Mouse (Mus musculus): ENCODE measurements around the gene Gm19935. TPM values are rescaled to one million over a fixed set of nuclear protein-coding genes. Genes with fewer than 3 reads are reported as not detected.

The Gm19935 gene
- total and polyA plus RNA-seq, 3 experiments = not detected

- H3K4me3 ChIP-seq (replicated peaks in 1 of 3; ENCODE audit: low read depth in 2 of 3, low read length in 2 of 3, poor library complexity in 1 of 3) = no peak overlapping the region
- peaks cover 3% of the 10 kb centered on the region for H3K9me3 ChIP-seq (replicated peaks; ENCODE audit: low read length)
- H3K27ac ChIP-seq (ENCODE audit: insufficient read depth, low read depth) = no peak overlapping the region
- no peaks in the 10 kb centered on the region for H3K27me3 ChIP-seq (replicated peaks)
- peaks cover 23 to 45% of the 10 kb centered on the region in 2 experiments for H3K36me3 ChIP-seq (replicated peaks in 1 of 2; ENCODE audit: control insufficient read depth in 1 of 2, insufficient read depth in 1 of 2, low read length in 1 of 2)
- peaks cover 3% of the 10 kb centered on the region; the same call in 1 of the 2 replicates for H3K79me2 ChIP-seq (replicated peaks; ENCODE audit: control insufficient read depth, extremely low read depth, insufficient read depth, poor library complexity, severe bottlenecking)
- no peak overlapping the region for H3K4me2 ChIP-seq (ENCODE audit: insufficient read depth, low read depth, poor library complexity, severe bottlenecking)
- DNase-seq (ENCODE audit: extremely low read depth) = no peak
- TF ChIP-seq GABPA (IDR thresholded peaks at IDR 0.05; ENCODE audit: insufficient replicate concordance, low read depth, low read length) (no peak), MYC (IDR thresholded peaks at IDR 0.05; ENCODE audit: low read depth, low read length) (no peak), JUND (conservative IDR thresholded peaks at IDR 0.05; ENCODE audit: low read depth, low read length) (no peak), ELF1 (IDR thresholded peaks at IDR 0.05; ENCODE audit: low read depth, low read length) (no peak), SMC3 (IDR thresholded peaks at IDR 0.05; ENCODE audit: low read depth, low read length) (no peak), CHD1 (IDR thresholded peaks at IDR 0.05; ENCODE audit: low read depth, low read length) (no peak), RAD21 (IDR thresholded peaks at IDR 0.05; ENCODE audit: low read depth, low read length) (no peak), USF2 (conservative IDR thresholded peaks at IDR 0.05; ENCODE audit: low read depth, low read length) (no peak), MAFK (IDR thresholded peaks at IDR 0.05; ENCODE audit: insufficient replicate concordance, low read length) (no peak), ZMIZ1 (IDR thresholded peaks at IDR 0.05; ENCODE audit: low read depth, low read length) (no peak), UBTF (IDR thresholded peaks at IDR 0.05; ENCODE audit: low read depth, low read length) (no peak)
- dilution Hi-C loops (cut with MboI; ENCODE audit: extremely low pct_ligation_motif_present, extremely low pct_unique_long_range_greater_than_20kb, low sequenced_read_pairs) (no loop called here), in situ Hi-C loops (cut with MboI; ENCODE audit: low pct_ligation_motif_present, low pct_unique_long_range_greater_than_20kb, low sequenced_read_pairs) (no loop called here)
- no peak overlapping the region for H3K9ac ChIP-seq (ENCODE audit: insufficient read depth, low read depth)
- peaks cover 0 to 15% of the 10 kb centered on the region in 2 experiments; a peak in 2 of 4 replicates for H3K4me1 ChIP-seq (ENCODE audit: control insufficient read depth in 1 of 2, insufficient read depth in 2 of 2)
Measured at GRCm38 (mm10) chr8:90847980-90848379, 30.8 kb upstream of the Gm19935 start.

DNA sequence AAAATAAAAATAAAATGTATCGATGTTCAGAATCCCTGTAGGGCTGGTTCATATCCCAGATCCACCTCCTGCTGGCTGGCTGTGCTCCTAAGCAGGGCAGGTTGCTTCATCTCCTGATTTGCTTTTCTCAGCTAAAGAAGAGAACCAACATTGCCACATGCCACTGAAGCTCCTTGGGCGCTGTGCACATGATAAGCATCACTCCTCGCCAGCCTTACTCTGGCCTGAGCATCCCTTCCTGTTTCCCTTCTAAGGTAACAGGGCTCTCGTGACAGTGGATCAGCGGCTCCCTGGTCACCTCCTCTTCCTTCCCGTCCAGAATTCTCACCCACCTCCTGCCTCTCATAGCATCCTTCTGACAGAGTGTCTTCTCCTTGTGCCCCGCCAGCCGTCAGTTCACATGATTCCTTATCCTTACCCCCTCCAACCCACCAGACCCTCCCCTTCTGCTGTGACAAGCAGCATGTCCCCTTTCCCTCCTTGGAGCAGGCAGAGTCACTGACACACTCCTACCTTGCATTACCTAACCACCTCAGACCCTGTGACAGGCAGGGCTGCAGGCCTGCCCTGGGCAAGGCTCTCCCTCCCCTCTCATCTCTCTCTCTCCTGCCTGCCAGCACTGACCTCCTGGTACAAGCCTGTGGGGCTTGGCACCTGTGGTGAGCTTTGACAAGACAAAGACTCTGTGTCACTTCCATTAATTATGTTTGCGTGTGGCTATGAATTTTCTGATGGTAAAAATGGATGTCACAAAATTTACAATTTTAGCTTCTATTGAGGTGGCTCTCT, 27.2 kb upstream of the Gm19935 start:
- no peaks in the 10 kb centered on the region for H3K27me3 ChIP-seq (replicated peaks)
- dilution Hi-C loops (cut with MboI; ENCODE audit: extremely low pct_ligation_motif_present, extremely low pct_unique_long_range_greater_than_20kb, low sequenced_read_pairs) = no loop called here

More for the DNA sequence above, 27.2 kb upstream of the Gm19935 start:
- H3K4me1 ChIP-seq (ENCODE audit: control insufficient read depth in 1 of 2, insufficient read depth in 2 of 2) = peaks cover 15 to 41% of the 10 kb centered on the region in 2 experiments
- no peak overlapping the region for H3K4me3 ChIP-seq (replicated peaks in 1 of 3; ENCODE audit: low read depth in 2 of 3, low read length in 2 of 3, poor library complexity in 1 of 3)
- H3K9ac ChIP-seq (ENCODE audit: insufficient read depth, low read depth) = no peak overlapping the region
- H3K36me3 ChIP-seq (replicated peaks in 1 of 2; ENCODE audit: control insufficient read depth in 1 of 2, insufficient read depth in 1 of 2, low read length in 1 of 2) = peaks cover 6 to 19% of the 10 kb centered on the region in 2 experiments
- H3K9me3 ChIP-seq (replicated peaks; ENCODE audit: low read length) = no peaks in the 10 kb centered on the region
- no peak overlapping the region for H3K27ac ChIP-seq (ENCODE audit: insufficient read depth, low read depth)
- DNase-seq (ENCODE audit: extremely low read depth) = no peak
- H3K4me2 ChIP-seq (ENCODE audit: insufficient read depth, low read depth, poor library complexity, severe bottlenecking) = no peak overlapping the region
- peaks cover 9% of the 10 kb centered on the region for H3K79me2 ChIP-seq (replicated peaks; ENCODE audit: control insufficient read depth, extremely low read depth, insufficient read depth, poor library complexity, severe bottlenecking)
- in situ Hi-C loops (cut with MboI; ENCODE audit: low pct_ligation_motif_present, low pct_unique_long_range_greater_than_20kb, low sequenced_read_pairs) = no loop called here
- no peak for TF ChIP-seq NELFE (IDR thresholded peaks at IDR 0.05; ENCODE audit: low read depth, low read length)
- TF ChIP-seq KAT2A (IDR thresholded peaks at IDR 0.05; ENCODE audit: insufficient replicate concordance, low read length) = no peak
- TF ChIP-seq RAD21 (IDR thresholded peaks at IDR 0.05; ENCODE audit: low read depth, low read length) = no peak
- TF ChIP-seq MEF2A (IDR thresholded peaks at IDR 0.05; ENCODE audit: borderline replicate concordance, low read depth, low read length) = no peak
- TF ChIP-seq HCFC1 (IDR thresholded peaks at IDR 0.05; ENCODE audit: low read depth, low read length) = no peak
- no peak for TF ChIP-seq EP300 (IDR thresholded peaks at IDR 0.05; ENCODE audit: low read length)
- TF ChIP-seq USF1 (IDR thresholded peaks at IDR 0.05; ENCODE audit: low read depth, low read length) = no peak
- no peak for TF ChIP-seq ZKSCAN1 (IDR thresholded peaks at IDR 0.05; ENCODE audit: borderline replicate concordance, low read depth, low read length)
- no peak for TF ChIP-seq E2F4 (IDR thresholded peaks at IDR 0.05; ENCODE audit: insufficient replicate concordance, low read depth, low read length)
- TF ChIP-seq MAFK (IDR thresholded peaks at IDR 0.05; ENCODE audit: insufficient replicate concordance, low read length) = no peak
- no peak for TF ChIP-seq GABPA (IDR thresholded peaks at IDR 0.05; ENCODE audit: insufficient replicate concordance, low read depth, low read length)
- no peak for TF ChIP-seq JUND (conservative IDR thresholded peaks at IDR 0.05; ENCODE audit: low read depth, low read length)
- TF ChIP-seq BHLHE40 (IDR thresholded peaks at IDR 0.05; ENCODE audit: low read depth, low read length) = no peak
- no peak for TF ChIP-seq MAZ (IDR thresholded peaks at IDR 0.05; ENCODE audit: low read depth, low read length)
- TF ChIP-seq JUN (IDR thresholded peaks at IDR 0.05; ENCODE audit: insufficient read depth, low read depth, low read length) = no peak
- TF ChIP-seq MXI1 (IDR thresholded peaks at IDR 0.05; ENCODE audit: low read depth, low read length) = no peak
- no peak for TF ChIP-seq UBTF (IDR thresholded peaks at IDR 0.05; ENCODE audit: low read depth, low read length)
